Mouse (Mus musculus) heart, embryonic 14.5 days (tissue): Measurements from ENCODE around the gene Asf1b. TPM values are rescaled to one million over a fixed set of nuclear protein-coding genes. Genes with fewer than 3 reads are reported as not detected.
"Not testable (repeated sequence)": the region's sequence is repeated elsewhere in the genome, so short reads cannot be mapped to it uniquely, and the experiment has no call there.

Experiments
- ATAC-seq: fragments of 200-750 bp; cut with Nextera tagmentation; 2 replicates; pipeline ENCODE4 v1.8.0; 2017; ENCODE audit warnings: low read depth, moderate TSS enrichment; ENCODE audit not compliant: insufficient number of reproducible peaks, insufficient read depth, low FRiP score
- H3K27ac ChIP-seq, 2 experiments: fragments of 200-500 bp in 1 of 2; fragments of 300-500 bp in 1 of 2; sonication (generic) in 1 of 2; replicated peaks in 1 of 2; 2 replicates each; pipeline ENCODE4 v1.5.1; 2012 to 2014; ENCODE audit warnings: low read depth in 2 of 2, low read length in 2 of 2, control low read depth in 1 of 2, mild to moderate bottlenecking in 1 of 2, mixed read lengths in 1 of 2; ENCODE audit not compliant: control insufficient read depth in 1 of 2, insufficient read depth in 1 of 2
- H3K27me3 ChIP-seq: fragments of 300-500 bp; sonication (generic); 2 replicates; pipeline ENCODE4 v1.6.1; 2014; ENCODE audit warnings: mild to moderate bottlenecking, low read length, control low read depth; ENCODE audit not compliant: control insufficient read depth, insufficient read depth
- H3K36me3 ChIP-seq: fragments of 300-500 bp; sonication (generic); 2 replicates; pipeline ENCODE4 v1.6.1; 2014; ENCODE audit warnings: mild to moderate bottlenecking, control low read depth, low read length, mixed read lengths; ENCODE audit not compliant: control insufficient read depth, insufficient read depth
- H3K4me1 ChIP-seq, 2 experiments: fragments of 200-500 bp in 1 of 2; fragments of 300-500 bp in 1 of 2; sonication (generic) in 1 of 2; 2 replicates each; pipeline ENCODE4 v1.6.1; 2012 to 2014; ENCODE audit warnings: low read length in 2 of 2, control low read depth in 1 of 2, mixed read lengths in 1 of 2; ENCODE audit not compliant: control insufficient read depth in 2 of 2, insufficient read depth in 2 of 2
- H3K4me2 ChIP-seq: fragments of 300-500 bp; sonication (generic); 2 replicates; pipeline ENCODE4 v1.6.1; 2014; ENCODE audit warnings: mild to moderate bottlenecking, low read length
- H3K4me3 ChIP-seq, 2 experiments: fragments of 200-500 bp in 1 of 2; fragments of 300-500 bp in 1 of 2; sonication (generic) in 1 of 2; 2 replicates each; pipeline ENCODE4 v1.5.1; 2012 to 2014; ENCODE audit warnings: low read length in 2 of 2, mild to moderate bottlenecking in 2 of 2, control low read depth in 1 of 2, low read depth in 1 of 2, moderate library complexity in 1 of 2; ENCODE audit not compliant: control insufficient read depth in 1 of 2, insufficient read depth in 1 of 2
- H3K9ac ChIP-seq: fragments of 300-500 bp; sonication (generic); 2 replicates; pipeline ENCODE4 v1.6.1; 2014; ENCODE audit warnings: mild to moderate bottlenecking, low read length
- H3K9me3 ChIP-seq: fragments of 300-500 bp; sonication (generic); 2 replicates; pipeline ENCODE4 v1.6.1; 2016; ENCODE audit warnings: low read length, control low read depth; ENCODE audit not compliant: control insufficient read depth
- WGBS: fragments of 180-500 bp; shearing (Covaris S2); extraction: QIAGEN DNeasy Blood & Tissue Kit; methylation state at CpG from one replicate; pipeline ENCODE4 v1.1.7; 2014; 5-methylcytosine and 5-hydroxymethylcytosine counted together
- polyA plus RNA-seq: library from polyadenylated mRNA; unstranded; fragments of >200 nt; fragmentation: Nextera tagmentation; extraction: Ambion mirVana; gene quantifications from 2 replicates; pipeline ENCODE4 v1.2.1, GENCODE M21; 2014

Asf1b gene
- polyA plus RNA-seq, 1 experiment from 2014 or later = 57.2 TPM

DNA sequence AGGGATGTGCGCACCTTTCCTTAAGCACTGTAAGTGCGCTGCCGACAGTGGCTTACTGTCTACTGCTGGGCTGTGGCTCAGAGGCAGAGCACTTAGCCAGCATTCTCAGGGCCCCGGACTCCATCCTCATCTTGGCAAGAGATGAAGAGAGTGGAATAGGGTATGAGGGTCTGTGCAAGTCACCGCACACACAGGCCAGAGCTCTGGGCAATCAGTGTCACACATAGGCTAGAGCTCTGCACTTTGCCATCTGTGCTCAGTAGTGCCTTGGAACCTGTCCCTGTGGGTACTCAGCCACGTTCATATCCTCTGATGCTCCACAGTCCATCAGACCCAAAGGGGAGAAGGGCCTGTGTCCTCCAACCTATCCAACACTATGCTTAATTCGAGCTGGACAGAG lies 26.2 kb downstream of the Asf1b start:
- Histone ChIP-seq H3K9me3 (no peaks in the 10 kb centered on the region), H3K27me3 (no peaks in the 10 kb centered on the region), H3K4me1 (peaks cover 35 to 44% of the 10 kb centered on the region in 2 experiments), H3K4me3 (no peak overlapping the region), H3K4me2 (no peak overlapping the region), H3K9ac (peak overlapping the region; percentile 62; the same call in 1 of the 2 replicates), H3K36me3 (peaks cover 71% of the 10 kb centered on the region), H3K27ac (peak overlapping the region; percentile 95 to 98)
- ATAC-seq = no peak
- WGBS = 92% methylated on average over 7 of the region's 7 CpGs

GRCm38 (mm10) chr8:83982449-83982848 lies 27.1 kb downstream of the Asf1b start:
- H3K4me1 ChIP-seq = peaks cover 27 to 35% of the 10 kb centered on the region in 2 experiments
- H3K9ac ChIP-seq = no peak overlapping the region
- no peak for ATAC-seq
- WGBS = 67% methylated on average over 4 of the region's 4 CpGs
- no peaks in the 10 kb centered on the region for H3K9me3 ChIP-seq
- peaks cover 80% of the 10 kb centered on the region for H3K36me3 ChIP-seq
- no peak overlapping the region for H3K4me3 ChIP-seq
- no peak overlapping the region for H3K4me2 ChIP-seq
- no peak overlapping the region for H3K27ac ChIP-seq
- no peaks in the 10 kb centered on the region for H3K27me3 ChIP-seq

DNA sequence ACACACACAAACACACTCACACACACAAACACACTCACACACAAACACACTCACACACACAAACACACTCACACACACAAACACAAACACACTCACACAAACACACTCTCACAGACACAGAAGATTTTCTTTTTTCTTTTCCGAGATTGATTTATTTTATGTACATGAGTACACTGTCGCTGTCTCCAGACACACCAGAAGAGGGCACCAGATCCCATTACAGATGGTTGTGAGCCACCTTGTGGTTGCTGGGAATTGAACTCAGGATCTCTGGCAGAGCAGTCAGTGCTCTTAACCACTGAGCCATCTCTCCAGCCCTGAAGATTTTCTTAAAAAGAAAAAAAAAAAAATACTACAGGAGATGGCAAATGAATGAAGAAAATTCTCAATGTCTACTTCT lies 27.9 kb downstream of the Asf1b start:
- H3K36me3 ChIP-seq = peaks cover 87% of the 10 kb centered on the region
- not testable (repeated sequence) for H3K9me3 ChIP-seq
- WGBS = 98% methylated on average over 2 of the region's 2 CpGs

GRCm38 (mm10) chr8:83989243-83989642 lies 33.9 kb downstream of the Asf1b start:
- WGBS = 85% methylated on average over 7 of the region's 7 CpGs

More for the DNA sequence above, 27.9 kb downstream of the Asf1b start:
- not testable (repeated sequence) for H3K4me3 ChIP-seq, H3K27me3 ChIP-seq, H3K4me2 ChIP-seq, H3K27ac ChIP-seq, ATAC-seq, H3K9ac ChIP-seq
- H3K4me1 ChIP-seq = peaks cover 20 to 27% of the 10 kb centered on the region in 2 experiments

DNA sequence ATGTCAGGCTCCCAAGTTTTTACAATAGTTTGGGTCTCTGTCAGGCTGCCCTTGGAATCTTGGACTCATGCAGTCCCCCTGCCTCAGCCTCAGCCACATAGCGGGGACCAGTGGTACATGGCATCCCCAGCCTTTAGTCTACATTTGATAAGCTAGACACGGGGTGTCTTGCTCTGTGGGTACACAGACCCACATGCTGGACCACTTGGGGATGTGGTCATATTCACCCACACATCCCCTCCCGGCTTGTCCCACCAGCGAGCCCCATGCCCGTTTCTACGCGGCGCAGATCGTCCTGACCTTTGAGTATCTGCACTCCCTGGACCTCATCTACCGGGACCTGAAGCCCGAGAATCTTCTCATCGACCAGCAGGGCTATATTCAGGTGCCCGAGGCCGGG lies 34.9 kb downstream of the Asf1b start:
- H3K36me3 ChIP-seq = peaks cover 96% of the 10 kb centered on the region
- no peaks in the 10 kb centered on the region for H3K4me1 ChIP-seq
- WGBS = 96% methylated on average over 14 of the region's 14 CpGs
- H3K27ac ChIP-seq = no peak overlapping the region
- no peaks in the 10 kb centered on the region for H3K27me3 ChIP-seq
- no peak overlapping the region for H3K4me2 ChIP-seq
- ATAC-seq = no peak
- no peaks in the 10 kb centered on the region for H3K9me3 ChIP-seq
- H3K9ac ChIP-seq = no peak overlapping the region
- no peak overlapping the region for H3K4me3 ChIP-seq

More at GRCm38 (mm10) chr8:83989243-83989642, 33.9 kb downstream of the Asf1b start:
- Histone ChIP-seq H3K27ac (no peak overlapping the region), H3K9ac (no peak overlapping the region), H3K4me2 (no peak overlapping the region), H3K4me3 (no peak overlapping the region), H3K9me3 (no peaks in the 10 kb centered on the region), H3K27me3 (no peaks in the 10 kb centered on the region), H3K4me1 (no peaks in the 10 kb centered on the region), H3K36me3 (peaks cover 96% of the 10 kb centered on the region)
- no peak for ATAC-seq

- no peaks in the 10 kb centered on the region for H3K27me3 ChIP-seq
- no peak overlapping the region for H3K27ac ChIP-seq
- no peaks in the 10 kb centered on the region for H3K9me3 ChIP-seq
- no peak overlapping the region for H3K9ac ChIP-seq
- H3K4me1 ChIP-seq = peaks cover 8% of the 10 kb centered on the region in 2 experiments; a peak in 3 of 4 replicates
- no peak overlapping the region for H3K4me3 ChIP-seq
- no peak for ATAC-seq
- H3K4me2 ChIP-seq = no peak overlapping the region
- peaks cover 78% of the 10 kb centered on the region for H3K36me3 ChIP-seq
- WGBS = 64% methylated on average over 2 of the region's 2 CpGs
Measured at GRCm38 (mm10) chr8:83992488-83992887, 37.2 kb downstream of the Asf1b start.

DNA sequence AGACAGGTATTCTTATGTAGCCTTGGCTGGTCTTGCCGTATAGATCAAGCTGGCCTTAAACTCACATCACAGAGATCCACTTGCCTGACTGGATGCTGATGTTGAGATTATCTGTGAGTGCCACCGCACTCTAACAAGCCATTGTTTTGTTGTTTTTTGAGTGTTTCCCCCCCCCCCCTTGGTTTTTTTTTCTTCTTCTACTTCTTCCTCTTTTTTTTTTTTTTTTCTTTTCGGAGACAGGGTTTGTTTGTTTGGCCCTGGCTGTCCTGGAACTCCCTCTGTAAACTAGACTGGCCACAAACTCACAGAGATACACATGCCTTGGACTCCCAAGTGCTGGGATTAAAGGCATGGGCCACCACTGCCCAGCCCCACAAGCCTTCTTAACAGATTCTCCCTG lies 38.7 kb downstream of the Asf1b start:
- Histone ChIP-seq H3K36me3 (peaks cover 64% of the 10 kb centered on the region), H3K4me2 (no peak overlapping the region), H3K9ac (no peak overlapping the region), H3K4me3 (no peak overlapping the region), H3K4me1 (peaks cover 12% of the 10 kb centered on the region in 2 experiments), H3K27ac (no peak overlapping the region), H3K27me3 (no peaks in the 10 kb centered on the region), H3K9me3 (no peaks in the 10 kb centered on the region)
- WGBS = 70% methylated on average over 3 of the region's 3 CpGs
- ATAC-seq = no peak

- H3K4me2 ChIP-seq = peak overlapping the region; percentile 94
- no peaks in the 10 kb centered on the region for H3K27me3 ChIP-seq
- peak overlapping the region in 1 of 2 experiments; percentile 95; a peak in 2 of 4 replicates for H3K27ac ChIP-seq
Measured at GRCm38 (mm10) chr8:83995973-83996372, 40.7 kb downstream of the Asf1b start.

More at GRCm38 (mm10) chr8:83995973-83996372, 40.7 kb downstream of the Asf1b start:
- no peak for ATAC-seq
- Histone ChIP-seq H3K4me1 (peaks cover 15 to 19% of the 10 kb centered on the region in 2 experiments), H3K9ac (peak overlapping the region; percentile 91; the same call in 1 of the 2 replicates), H3K9me3 (no peaks in the 10 kb centered on the region), H3K4me3 (peak overlapping the region; percentile 79 to 85; a peak in 2 of 4 replicates), H3K36me3 (peaks cover 63% of the 10 kb centered on the region)
- 26% methylated on average over 12 of the region's 12 CpGs for WGBS
